Comparison of ENCODE assay signal across 8 mouse cellular contexts in the genomic region with DNA sequence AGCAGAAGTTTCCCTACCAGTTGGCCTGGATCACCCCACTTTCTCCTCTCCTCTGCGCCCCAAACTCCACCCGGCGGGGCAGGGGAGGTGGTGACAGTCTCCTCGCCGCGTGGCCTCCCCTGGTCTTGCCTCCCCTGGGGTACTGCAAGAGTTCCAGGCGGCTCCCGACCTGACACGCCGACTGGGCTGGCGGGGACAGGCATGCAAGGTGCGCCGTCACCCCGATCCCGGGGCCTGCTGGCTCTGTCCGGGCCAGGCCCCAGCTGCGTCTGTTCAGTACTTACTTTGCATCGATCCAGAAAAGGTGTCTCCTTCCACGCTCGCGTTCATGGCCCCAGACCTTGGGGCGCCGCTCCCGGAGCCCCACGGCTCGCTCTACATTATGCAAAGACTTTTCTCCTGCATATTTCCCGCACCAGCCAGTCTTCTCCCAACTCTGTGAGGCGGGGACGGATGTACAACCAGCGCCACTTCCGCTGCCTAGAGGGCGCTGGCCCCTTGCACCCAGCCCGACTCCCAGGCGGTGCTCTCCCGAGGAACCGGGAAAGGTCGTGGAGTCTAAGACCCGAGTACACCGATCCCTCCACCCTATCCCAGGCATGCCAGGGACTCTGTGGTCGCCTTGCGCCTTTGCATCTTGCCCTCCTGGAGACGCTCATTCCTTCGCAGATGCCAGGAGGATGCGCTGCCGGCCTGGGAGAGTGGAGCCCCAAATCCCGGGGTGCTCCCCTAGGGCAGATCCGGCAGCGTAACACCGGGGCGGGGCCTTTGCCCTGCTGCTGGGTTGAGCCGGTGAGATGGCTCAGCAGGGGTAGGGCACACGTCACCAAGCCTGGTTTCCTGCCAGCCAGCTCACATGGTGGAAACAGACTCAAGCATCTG. TPM values are rescaled to one million over a fixed set of nuclear protein-coding genes. Genes with fewer than 3 reads are reported as not detected.
DNase-seq lines count a peak whose midpoint lies in the region; ATAC-seq lines count a peak whose summit lies in the region.

A gene (minus strand): TSS at position 753 of the 882 bp plus-strand sequence.

- DNase-seq in MEL-GATA-1-ER (ENCODE audit: extremely low read depth, low read depth), result peak; percentile 62
- peak; percentile 83 for DNase-seq in cerebellum, adult 9-10 months
- DNase-seq in frontal cortex, adult 2 months (ENCODE audit: extremely low spot score in 1 of 2, low spot score in 1 of 2), result peak; percentile 73 to 87
- peak; percentile 87 for DNase-seq in hindbrain, embryonic 11.5 days (ENCODE audit: low spot score)
- DNase-seq in layer of hippocampus, postnatal 10 days (ENCODE audit: low spot score in 2 of 2), result peak; percentile 77 to 86
- DNase-seq in lung, postnatal 10 days, result peak; percentile 89
- DNase-seq in ovary, postnatal 36 days (ENCODE audit: low spot score), result peak; percentile 84
- DNase-seq in thymus, postnatal 25 days, result peak; percentile 95

- no peaks in the 10 kb centered on the region for H3K9me3 ChIP-seq in hindbrain, embryonic 11.5 days (ENCODE audit: control insufficient read depth, low read length)

- H3K36me3 ChIP-seq in hindbrain, embryonic 11.5 days (ENCODE audit: control insufficient read depth, insufficient read depth, low read length), result peaks cover 2% of the 10 kb centered on the region; the same call in 1 of the 2 replicates

- H3K4me2 ChIP-seq in hindbrain, embryonic 11.5 days (replicated peaks; ENCODE audit: low read depth, low read length), result peak within 1 kb of the TSS; percentile 76

- H3K4me3 ChIP-seq in hindbrain, embryonic 11.5 days (ENCODE audit: low read depth, low read length), result peak within 1 kb of the TSS; percentile 73

- H3K4me1 ChIP-seq in hindbrain, embryonic 11.5 days (replicated peaks; ENCODE audit: control insufficient read depth, insufficient read depth, low read length), result no peaks in the 10 kb centered on the region; the same call in 1 of the 2 replicates

- WGBS in hindbrain, embryonic 11.5 days, result under 1% methylated on average over 52 of the region's 52 CpGs

- H3K9ac ChIP-seq in hindbrain, embryonic 11.5 days (ENCODE audit: low read depth, low read length), result peak within 1 kb of the TSS; percentile 94

- ATAC-seq in hindbrain, embryonic 11.5 days (ENCODE audit: low FRiP score), result peak; percentile 90

- no peaks in the 10 kb centered on the region for H3K27me3 ChIP-seq in hindbrain, embryonic 11.5 days (ENCODE audit: control insufficient read depth, insufficient read depth, low read length)

- peak within 1 kb of the TSS; percentile 25; the same call in 1 of the 2 replicates for H3K27ac ChIP-seq in hindbrain, embryonic 11.5 days (ENCODE audit: low read depth, low read length)

RNA-seq across cellular contexts. Expression of the gene that starts here (rescaled TPM):
- 18.0 and 18.2 TPM in 2 replicates for polyA plus RNA-seq in frontal cortex, adult 2 months (2012; rRNA removed)
- polyA plus RNA-seq in hindbrain, embryonic 11.5 days (2014; fragmentation: Nextera tagmentation; extraction: Ambion mirVana), result 34.7 and 37.4 TPM in 2 replicates
- total RNA-seq in layer of hippocampus, postnatal 10 days (2021), result 10 to 100 TPM; 19.3 to 19.8 TPM

Comparison
In these comparisons a context has a peak if more than half of its experiments do, and no peak if none do; other contexts are left out.
1. Peak in every context shown above with its lines: DNase-seq, ATAC-seq, H3K4me3 ChIP-seq and H3K27ac ChIP-seq.